Mouse (Mus musculus) c-Kit-positive CD71-positive TER-119-negative erythroid progenitor cells, embryonic 14.5 days (primary cell): ENCODE results near the gene Lst1.

Experiments
- DNase-seq: peaks from one replicate; pipeline ENCODE4 v3.0.0-alpha.2; 2013; ENCODE audit warnings: low read depth

Gene Lst1

DNA sequence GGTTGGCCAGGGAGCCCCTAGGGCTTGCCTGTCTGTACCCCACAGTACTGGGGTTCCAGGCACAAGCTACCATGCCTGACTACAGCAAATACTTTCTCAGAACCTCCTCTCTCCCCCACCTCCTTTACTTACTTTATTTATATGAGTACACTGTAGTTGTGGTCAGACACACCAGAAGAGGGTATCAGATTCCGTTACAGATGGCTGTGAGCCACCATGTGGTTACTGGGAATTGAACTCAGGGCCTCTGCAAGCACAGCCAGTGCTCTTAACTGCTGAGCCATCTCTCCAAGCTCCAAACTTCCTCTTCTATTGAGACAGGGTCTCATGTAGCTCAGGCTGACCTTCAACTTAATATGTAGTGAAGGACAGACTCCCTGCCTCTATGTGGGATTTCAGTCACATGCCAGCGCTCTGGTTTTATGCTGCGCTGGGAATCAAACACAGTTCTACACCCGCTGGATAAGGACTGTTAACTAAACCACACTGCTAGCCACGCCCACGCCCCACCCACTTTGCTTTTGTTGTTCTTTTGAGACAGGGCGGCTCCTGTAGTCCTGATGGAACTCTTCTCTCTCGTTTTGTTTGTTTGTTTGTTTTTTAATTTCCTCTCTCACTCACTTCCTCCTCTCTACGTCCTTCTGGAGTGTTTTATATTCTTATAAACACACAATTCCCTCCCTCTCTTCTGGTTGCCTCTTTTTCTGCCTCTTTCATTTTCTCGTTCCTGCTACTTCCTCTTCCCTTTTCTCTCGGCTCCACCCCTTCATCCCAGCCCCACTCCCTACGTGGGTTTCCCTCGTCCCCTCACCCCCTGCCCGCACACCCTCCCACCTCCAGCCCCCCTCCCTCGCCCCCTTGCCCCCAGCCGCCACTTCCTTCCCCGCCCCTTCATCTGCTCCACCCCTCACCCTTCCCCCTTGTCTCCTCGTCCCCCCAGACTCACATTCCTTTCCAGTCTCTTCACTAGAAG lies 2.3 kb downstream of the Lst1 start:
- DNase-seq: peak; percentile 86

DNA sequence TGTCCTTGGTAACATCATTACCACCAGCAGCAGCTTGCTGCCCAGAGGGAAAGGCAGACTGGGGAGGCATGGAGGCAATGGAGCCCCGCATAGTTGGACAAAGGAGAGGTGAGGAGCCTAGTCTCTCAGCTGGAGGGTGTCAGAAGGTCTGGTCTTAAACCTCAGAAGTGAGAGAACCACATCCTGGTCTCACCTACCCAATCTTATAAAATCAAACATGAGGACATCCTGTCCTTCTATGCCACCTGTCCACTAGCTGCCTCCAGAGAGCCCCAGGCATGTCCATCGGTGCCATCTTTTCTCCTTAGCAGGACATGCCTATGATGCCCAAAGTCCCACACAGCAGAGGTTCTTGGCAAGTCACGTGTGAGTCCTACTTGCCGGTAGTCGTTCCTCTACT lies 8.1 kb downstream of the Lst1 start:
- DNase-seq: no peak

DNA sequence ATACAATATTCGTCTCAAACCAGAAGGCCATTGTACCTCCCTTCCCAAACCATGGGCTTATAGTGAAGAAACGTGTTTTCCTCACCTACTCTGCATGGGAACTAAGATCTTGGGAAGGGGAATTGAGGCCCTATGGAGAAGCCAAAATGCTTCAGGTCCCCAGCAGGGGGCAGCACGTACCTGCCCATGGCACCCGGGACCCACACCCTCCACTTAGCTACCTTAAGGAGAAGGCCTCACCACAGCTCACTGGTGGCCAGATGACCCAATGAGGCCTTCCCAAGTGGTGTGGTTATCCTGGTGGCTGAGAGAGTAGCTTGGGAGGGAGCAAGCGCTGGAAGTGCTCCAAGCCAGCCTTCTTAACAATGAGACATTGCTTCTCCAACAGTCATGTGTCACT lies 9.7 kb downstream of the Lst1 start:
- no peak for DNase-seq

DNA sequence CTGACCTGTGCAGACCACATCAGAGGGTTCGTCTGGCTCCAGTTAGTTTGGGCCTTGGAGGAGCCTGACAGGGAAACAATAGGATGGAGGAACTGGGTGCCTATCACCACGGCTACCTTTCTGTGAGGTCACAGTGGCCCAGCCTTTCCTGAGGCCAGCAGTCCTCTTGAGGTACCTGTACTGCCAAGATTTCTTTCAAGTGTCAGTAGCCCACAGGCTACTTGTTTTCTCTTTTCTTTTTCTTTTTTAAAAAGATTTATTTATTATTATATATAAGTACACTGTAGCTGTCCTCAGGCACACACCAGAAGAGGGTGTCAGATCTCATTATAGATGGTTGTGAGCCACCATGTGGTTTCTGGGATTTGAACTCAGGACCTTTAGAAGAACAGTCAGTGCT lies 12.3 kb downstream of the Lst1 start, which contains the start of gene Aif1:
Gene Aif1, minus strand, starts transcription at position 101 of the 400 bp plus-strand sequence.
- no peak for DNase-seq

DNA sequence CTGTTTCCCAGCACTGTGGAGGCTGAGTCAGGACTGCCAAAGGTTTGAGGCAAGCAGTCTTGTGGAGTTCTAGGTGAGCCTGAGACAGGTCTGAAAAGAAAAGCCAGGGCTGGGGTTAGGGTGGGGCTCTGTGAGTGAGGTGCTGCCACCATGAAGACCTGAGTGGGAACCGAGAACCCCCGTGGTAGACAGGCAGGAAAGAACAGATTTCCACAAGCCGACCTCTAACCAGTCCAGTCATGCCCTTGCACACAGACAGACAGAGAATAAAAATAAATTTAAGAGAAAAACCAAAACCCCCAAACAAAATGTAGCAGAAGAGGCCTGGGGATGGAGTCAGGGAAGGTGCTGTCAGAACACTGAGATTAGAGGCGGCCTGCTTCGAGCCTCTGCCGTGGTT lies 12.9 kb downstream of the Lst1 start:
- no peak for DNase-seq

DNA sequence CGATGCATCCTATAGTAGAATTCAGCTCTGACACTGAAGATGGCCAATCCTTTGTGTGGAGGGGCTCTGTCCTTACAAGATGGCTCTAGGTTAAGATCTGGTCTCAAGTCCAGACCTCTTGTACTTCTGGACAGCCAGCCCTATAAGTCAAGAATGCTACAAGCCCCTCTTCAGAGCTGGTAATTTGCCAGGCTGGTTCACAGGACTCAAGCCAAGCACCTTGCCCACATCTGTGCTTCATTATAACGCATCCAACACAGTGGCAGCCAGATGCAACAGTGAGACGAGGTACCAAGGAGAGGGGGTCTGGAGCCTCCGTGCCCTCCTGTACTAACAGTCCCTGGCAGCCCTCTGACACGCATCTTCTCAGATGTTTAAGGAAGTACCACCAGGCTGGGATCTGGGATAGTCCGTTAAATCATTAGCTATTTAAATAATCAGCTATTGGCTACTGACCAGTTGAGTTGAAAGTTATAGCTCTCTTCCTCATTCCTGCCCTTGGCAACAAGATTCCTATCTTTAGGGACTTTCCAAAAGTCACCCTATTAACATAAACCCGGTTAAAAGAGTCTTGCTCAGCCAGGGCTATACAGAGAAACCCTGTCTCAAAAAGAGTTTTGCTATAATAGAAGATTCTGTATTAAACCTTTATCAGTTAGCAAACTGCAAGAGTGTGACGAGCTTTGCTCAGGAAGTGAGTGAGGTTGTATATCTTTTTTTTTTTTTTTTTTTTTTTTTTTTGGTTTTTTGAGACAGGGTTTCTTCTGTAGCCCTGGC lies 13.8 kb downstream of the Lst1 start:
- DNase-seq: no peak

DNA sequence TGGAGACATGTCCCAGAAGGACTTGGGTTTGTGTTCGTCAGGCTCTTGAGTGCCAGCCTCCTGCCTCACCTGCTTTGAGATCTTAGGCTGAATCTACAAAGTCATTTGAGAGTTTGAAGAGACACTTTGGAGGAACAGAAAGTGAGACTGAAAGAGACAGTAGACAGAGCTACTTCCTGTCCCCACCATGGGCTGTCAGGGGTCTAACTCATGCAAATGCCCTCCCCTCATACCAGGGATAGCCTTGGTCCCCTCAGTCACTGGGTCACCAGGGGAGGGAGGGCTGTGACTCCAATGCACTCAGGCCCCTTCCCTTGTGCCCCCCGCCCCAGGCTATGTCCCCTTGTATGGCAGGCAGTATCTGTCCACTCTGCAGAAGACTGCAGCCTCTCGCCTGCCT lies 14.9 kb downstream of the Lst1 start:
- no peak for DNase-seq

DNA sequence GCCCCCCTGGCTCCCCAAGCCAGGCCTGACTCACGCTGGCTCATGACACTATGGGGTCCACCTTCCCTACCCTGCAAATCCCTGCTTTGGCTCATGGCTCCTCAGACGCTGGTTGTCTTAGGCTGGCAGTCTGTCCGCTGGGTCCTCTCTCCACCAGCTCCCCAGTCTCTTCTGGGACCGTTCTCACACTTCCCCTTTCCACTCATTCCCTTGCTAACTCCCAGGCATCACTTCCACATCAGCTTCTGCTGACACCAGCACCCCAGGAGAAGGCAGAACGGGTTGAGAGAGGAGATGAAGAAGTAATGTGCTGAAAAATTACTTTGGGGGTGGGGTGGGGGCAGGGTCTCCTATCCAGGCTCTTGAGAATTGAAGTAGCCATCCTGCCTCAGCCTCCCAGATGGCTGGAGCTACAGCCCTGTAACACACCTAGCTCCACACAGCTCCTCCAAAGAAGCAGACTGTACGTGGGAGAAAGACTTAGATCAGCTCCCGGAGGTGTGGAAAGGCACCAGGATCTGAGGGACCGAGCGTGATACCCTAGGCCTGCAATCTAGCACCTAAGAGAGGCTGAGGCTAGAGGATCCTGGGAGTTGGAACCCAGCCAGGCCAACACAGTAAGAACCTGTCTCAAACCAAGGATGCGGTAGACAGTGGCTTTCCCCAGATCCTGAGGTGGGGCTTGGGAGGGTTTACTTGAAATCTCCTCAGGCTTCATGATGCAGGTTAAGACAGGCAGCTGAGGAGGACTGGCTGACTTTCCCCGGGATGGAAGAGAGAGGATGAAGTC lies 15.6 kb downstream of the Lst1 start:
- no peak for DNase-seq

DNA sequence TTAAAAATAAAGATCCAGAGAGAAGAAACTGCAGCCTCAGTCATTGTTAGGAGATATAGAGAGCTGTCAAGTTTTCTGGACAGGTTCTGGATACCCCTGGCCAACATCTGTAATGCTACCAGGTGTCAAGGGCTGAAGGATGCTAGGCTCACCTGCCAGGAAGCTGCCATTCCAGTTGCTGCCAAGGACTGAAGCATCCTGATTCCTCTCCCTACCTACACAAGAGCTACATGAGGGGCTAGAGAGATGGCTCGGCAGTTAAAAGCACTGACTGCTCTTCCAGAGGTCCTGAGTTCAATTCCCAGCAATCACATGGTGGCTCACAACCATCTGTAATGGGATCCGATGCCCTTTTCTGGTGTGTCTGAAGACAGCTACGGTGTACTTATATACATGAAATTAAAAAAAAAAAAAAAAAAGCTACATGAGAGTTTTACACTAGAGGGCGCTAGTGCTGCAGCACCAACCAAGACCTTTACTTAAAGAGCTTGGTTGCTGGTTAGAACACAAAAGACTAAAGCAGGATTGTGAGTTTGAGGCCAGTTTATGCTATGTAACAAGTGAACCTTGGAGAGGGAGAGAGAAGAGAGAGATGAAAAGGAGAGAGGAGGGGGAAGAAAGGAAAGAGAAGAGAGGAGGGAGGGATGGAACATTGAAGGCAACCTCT lies 19.6 kb downstream of the Lst1 start:
- peak; percentile 64 for DNase-seq

DNA sequence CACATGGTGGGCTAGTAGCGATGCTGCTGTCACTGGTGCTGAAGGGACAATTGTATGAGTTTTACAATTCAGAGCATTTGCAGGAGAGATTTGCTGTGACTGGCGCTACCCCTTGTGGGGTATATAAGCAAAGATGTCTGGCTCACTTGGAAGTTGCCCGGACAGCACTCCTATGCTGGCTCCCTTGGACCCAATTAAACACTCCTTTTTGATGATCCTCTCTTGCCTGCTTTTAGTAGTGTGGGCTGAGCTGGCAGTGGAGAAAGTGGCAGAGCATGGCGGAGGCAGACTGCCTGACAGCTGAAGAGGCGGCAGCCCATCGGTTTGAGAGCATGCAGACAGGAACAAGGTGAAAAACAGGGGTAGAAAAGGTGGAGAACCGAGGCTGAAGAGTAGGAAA lies 20.4 kb downstream of the Lst1 start:
- DNase-seq: no peak

DNA sequence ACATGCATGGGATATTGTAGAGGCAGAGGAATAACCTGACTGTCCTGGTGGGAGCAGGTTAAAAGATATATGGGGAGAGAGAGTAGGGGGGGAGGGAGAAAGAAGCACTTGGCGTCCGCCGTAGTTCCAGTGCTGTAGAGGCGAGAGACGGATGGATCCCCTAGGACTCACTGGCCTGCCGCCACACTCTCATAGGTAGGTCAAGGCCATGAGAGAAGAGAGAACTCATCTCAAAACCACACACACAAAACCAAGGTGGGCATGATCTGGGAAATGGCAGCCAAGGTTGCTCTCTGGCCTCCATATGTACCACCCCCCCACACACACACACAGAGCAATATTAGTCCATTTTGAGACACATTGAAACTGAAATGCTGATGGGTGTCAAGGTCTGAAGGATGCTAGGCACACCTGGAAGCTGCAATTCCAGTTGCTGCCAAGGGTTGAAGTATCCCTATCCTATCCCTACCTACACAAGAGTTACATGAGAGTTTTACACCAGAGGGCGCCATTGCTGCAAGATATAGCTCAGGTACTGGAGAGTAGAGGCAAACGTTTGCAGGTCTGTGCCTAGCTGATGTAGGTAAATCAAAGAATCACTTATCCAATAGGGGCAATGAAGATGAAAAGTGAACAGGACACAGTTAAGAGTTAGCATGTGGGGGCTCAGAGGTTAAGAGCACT lies 21.7 kb downstream of the Lst1 start:
- DNase-seq: peak; percentile 85

DNA sequence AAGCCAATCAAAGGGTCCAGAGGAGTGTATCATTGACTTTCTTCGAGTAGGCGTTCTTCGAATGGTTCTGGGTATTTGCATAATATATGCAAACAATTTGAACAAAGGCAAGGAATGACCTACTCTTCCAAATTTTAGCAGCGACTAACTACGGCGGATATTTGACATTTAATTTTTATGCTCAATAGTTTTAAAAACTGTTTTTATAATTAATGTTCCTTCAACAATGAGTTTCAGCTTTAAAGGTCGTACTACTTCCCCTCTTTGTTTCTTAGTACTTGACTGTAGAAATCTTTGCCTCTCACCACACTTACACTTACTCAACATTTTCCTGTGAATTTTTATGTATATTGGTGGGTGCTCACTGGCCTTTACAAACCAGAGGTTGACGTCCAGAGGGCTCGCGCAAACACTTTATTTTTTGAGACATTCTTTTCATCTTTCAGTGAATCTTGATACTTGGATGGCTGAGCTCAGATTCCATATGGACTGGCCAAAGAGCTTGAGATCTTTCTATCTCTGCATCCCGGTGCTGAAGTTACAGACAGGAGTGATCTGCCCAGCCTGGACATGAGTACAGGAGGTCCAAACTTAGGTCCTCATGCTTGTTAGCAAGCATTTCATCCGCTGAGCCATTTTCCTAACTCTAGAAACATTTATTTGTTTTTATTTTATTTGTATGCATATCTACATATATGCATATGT lies 22.6 kb downstream of the Lst1 start:
- no peak for DNase-seq

DNA sequence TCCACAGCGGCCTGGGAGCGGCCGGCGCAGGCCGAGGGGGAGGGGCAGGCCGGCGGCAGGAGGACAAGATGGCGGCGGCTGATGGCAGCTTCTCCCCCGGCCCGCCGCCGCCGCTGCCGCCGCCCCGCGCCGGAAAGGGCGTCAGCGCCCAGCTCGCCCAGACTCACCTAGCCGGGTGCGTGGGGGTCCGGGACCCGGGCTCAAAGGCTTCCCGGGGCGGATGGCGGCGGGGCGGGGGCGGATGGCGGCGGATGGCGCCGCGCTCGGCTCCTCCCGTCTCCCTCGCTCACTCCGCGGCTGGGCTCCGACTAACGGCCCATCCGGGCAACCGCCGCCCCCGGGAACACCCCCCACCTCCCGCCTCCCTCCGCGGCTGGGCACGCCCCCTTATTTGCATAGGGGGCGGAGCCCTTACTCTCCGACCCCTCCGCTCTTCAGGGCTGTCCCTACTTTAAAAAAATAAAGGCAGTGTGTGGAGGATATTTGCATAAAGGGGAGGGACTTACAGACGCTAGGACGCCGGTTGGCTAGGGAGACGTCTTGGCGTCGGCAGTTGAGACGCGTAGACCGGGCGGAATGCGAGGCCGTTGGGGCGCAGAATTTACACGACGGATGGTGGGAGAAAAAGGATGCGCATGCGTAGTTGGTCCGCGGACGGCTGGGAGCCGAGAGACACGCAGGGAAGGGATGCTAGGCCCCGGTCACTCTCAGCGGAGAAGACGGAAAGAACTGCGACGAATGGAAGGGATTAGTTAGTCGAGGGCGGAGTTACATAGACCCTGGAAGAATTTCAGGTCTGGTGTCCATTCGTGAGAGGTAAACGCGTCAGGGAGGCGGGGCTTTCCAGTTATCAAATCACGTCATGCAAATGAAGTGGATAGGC lies 23.4 kb downstream of the Lst1 start, which contains the start of gene Prrc2a:
Gene Prrc2a, minus strand, starts transcription at position 330 of the 883 bp plus-strand sequence.
- peak; percentile 97 for DNase-seq

DNA sequence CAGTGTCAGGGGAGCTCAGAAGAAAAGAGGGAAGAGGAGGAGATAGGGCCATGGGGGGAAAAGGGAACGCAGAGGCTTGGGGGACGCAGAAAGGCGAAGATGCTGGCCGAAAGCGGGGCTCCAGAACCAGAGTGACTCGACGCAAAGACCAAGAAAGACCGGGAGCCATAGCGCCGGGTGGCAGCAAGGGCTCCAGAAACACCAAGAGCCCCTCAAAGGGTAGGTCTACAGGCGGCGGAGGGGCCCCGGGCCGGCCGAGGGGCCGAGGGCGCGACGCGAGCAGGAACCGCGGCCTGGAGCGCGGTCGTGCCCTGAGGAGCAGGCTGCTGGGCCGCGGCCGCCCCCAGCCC lies 24.0 kb downstream of the Lst1 start:
- no peak for DNase-seq

DNA sequence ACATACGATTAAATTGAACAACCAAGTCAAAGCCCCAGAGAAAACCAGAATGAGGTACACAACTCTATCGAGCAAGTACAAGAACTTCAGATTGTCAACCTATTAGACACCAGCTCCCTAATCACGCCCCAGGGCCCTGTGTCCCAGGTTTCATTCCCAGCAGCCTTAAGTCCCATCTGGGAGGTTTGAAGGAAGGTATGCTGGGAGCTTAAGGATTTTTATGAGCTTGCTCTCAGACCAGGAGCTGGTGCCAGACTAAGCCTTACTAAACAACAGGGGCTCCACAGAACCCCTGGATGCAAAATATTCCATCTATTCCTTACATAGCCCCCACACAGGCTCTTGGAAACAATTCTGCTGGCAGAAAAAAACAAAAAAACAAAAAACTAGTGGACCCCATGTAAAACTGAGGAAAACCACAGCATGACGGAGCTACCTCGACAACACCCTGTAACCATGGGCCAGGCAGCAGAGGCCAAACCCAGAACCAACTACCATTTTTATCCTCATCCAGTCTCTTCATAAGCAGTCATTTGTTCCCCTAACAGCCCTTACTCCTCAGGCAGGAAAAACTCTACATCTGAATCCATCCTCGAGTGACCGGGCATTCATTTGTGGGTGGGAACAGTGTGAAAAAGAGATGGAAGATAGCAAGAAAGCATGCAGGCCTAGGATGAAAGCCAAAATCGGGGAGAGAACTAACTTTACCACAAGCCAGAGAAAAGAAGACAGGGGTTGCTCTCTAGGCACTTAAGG lies 24.7 kb downstream of the Lst1 start:
- no peak for DNase-seq

DNA sequence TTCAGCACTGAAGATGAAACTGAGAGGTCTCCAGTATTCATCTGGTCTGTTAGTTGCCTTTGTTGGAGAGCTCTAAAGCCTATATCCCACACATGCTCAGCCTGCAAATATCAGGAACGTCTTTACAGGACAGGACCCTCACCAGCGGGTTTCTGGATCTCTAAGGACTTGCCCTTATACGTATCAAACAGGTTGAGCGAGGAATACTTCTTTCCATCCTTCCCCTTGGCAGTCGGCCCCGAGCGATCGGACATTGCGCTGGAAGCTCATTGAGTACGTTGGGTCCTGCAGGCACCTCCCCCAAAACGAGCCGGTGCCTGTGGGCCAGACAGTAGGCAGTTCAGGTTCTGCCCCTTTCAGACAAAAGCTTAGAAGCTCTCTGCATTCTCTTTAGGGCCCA lies 25.5 kb downstream of the Lst1 start:
- DNase-seq: no peak

DNA sequence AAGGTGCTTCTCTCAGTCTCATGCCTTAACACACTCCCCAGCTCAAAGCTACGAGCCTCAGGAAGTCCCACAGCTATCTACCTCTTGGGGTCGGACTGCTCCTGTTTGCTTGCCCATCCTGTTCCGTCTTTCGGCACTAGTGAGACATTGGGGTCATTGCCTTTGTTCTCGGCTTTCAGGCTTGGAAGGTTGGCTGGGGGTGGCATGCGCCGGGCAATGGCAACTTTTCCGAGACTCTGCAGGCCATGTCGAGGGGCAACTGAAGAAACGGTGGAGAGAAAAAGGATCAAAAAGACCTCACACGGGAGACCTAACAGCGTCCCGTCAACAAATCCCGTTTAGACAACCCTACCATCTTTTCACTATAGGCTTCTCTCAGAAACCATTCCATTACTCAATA lies 26.1 kb downstream of the Lst1 start:
- no peak for DNase-seq

DNA sequence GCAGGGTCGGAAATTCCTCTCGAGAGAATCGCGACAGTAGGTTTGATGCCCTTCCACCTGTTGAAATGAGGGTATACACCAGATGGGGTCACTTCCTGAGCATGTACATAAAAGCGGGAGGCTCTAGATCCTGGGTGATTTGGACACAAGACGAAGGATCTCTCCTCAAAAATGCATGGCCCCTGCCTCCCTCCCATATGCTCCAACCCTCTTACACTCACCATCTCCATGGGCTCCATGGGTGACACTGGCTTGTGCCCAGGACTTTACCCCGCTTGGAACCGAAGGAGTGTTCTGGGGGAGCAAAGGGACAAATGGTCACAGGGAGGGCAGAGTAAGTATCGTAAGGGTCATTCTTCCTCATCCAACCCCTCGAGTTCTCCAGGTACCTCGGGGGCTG lies 26.8 kb downstream of the Lst1 start:
- no peak for DNase-seq

DNA sequence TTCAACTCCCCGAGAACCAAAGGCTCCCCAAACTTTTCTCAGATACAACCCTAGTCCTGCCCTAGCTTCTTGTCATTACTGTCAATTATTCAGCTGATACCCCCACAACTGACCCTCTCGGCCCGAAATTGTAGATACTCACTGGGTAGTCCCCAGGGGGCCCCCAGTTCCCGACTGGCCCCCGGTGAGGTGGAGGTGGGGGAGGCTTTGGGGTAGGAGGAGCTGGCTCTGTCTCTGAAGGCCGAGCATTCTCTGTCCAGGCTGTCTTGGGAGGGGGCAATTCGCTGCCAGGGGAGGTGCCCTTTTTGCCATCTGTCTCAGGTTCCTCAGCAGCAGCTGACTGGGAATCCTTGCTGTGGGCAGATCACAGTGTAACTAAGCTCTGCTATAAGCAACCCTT lies 28.6 kb downstream of the Lst1 start:
- no peak for DNase-seq
